Mouse (Mus musculus) stomach, postnatal 0 days (tissue): ENCODE results near the gene Gabrb1. TPM values are rescaled to one million over a fixed set of nuclear protein-coding genes. Genes with fewer than 3 reads are reported as not detected.

Source experiments
- ATAC-seq: fragments of 200-750 bp; cut with Nextera tagmentation; 2 replicates; pipeline ENCODE4 v1.8.0; 2017; ENCODE audit not compliant: low FRiP score, low TSS enrichment
- DNase-seq: peaks from one replicate; pipeline ENCODE4 v3.0.0-alpha.2; 2016; ENCODE audit warnings: low spot score
- H3K27ac ChIP-seq: fragments of 300-500 bp; sonication (generic); replicated peaks from 2 replicates; pipeline ENCODE4 v1.5.1; 2014; ENCODE audit warnings: mild to moderate bottlenecking, control low read depth
- H3K27me3 ChIP-seq: fragments of 300-500 bp; sonication (generic); 2 replicates; pipeline ENCODE4 v1.6.1; 2014; ENCODE audit warnings: low read length; ENCODE audit not compliant: control insufficient read depth, insufficient read depth
- H3K36me3 ChIP-seq: fragments of 300-500 bp; sonication (generic); 2 replicates; pipeline ENCODE4 v1.6.1; 2014; ENCODE audit warnings: low read length, mixed read lengths; ENCODE audit not compliant: control insufficient read depth, insufficient read depth
- H3K4me1 ChIP-seq: fragments of 300-500 bp; sonication (generic); replicated peaks from 2 replicates; pipeline ENCODE4 v1.6.1; 2014; ENCODE audit warnings: antibody characterized with exemption; ENCODE audit not compliant: control insufficient read depth, insufficient read depth
- H3K4me2 ChIP-seq: fragments of 300-500 bp; sonication (generic); replicated peaks from 2 replicates; pipeline ENCODE4 v1.6.1; 2014; ENCODE audit warnings: low read depth, mild to moderate bottlenecking, control low read depth, moderate library complexity
- H3K4me3 ChIP-seq: fragments of 300-500 bp; sonication (generic); 2 replicates; pipeline ENCODE4 v1.5.1; 2014; ENCODE audit warnings: low read depth, low read length, control low read depth
- H3K9ac ChIP-seq: fragments of 300-500 bp; sonication (generic); 2 replicates; pipeline ENCODE4 v1.6.1; 2014; ENCODE audit warnings: mild to moderate bottlenecking, low read length, control low read depth, mixed read lengths
- H3K9me3 ChIP-seq: fragments of 300-500 bp; sonication (generic); 2 replicates; pipeline ENCODE4 v1.6.1; 2016; ENCODE audit warnings: low read length; ENCODE audit not compliant: control insufficient read depth
- CTCF ChIP-seq: IDR thresholded peaks from 2 replicates; pipeline ENCODE4 v1.5.1; 2016; ENCODE audit warnings: antibody characterized with exemption, low read depth, mild to moderate bottlenecking, moderate library complexity
- EP300 ChIP-seq: optimal IDR thresholded peaks from 2 replicates; pipeline ENCODE3; 2016; ENCODE audit warnings: antibody characterized with exemption
- whole genome bisulfite sequencing: fragments of 180-500 bp; shearing (Covaris S2); extraction: QIAGEN DNeasy Blood & Tissue Kit; methylation state at CpG from one replicate; pipeline ENCODE4 v1.1.7; 2014; 5-methylcytosine and 5-hydroxymethylcytosine counted together
- polyA plus RNA-seq: library from polyadenylated mRNA; unstranded; fragments of >200 nt; fragmentation: Nextera tagmentation; extraction: Ambion mirVana; gene quantifications from 2 replicates; pipeline ENCODE4 v1.2.1, GENCODE M21; 2015

The Gabrb1 gene
- 0.10 and 0.11 TPM in 2 replicates for polyA plus RNA-seq

GRCm38 (mm10) chr5:71657482-71658114 is at the start of gene Gabrb1:
TSS of gene Gabrb1 (plus strand) at chr5:71658113.
- no peaks in the 10 kb centered on the region; the same call in 1 of the 2 replicates for H3K27me3 ChIP-seq

GRCm38 (mm10) chr5:71608735-71609134 is 49.2 kb upstream of the Gabrb1 start:
- Histone ChIP-seq H3K36me3 (no peaks in the 10 kb centered on the region), H3K9ac (no peak overlapping the region), H3K27me3 (no peaks in the 10 kb centered on the region), H3K4me3 (no peak overlapping the region), H3K4me2 (no peak overlapping the region), H3K4me1 (no peaks in the 10 kb centered on the region), H3K9me3 (no peaks in the 10 kb centered on the region), H3K27ac (no peak overlapping the region)
- TF ChIP-seq EP300 = no peak
- TF ChIP-seq CTCF = no peak
- ATAC-seq (no peak), DNase-seq (no peak)
- WGBS = 76% methylated on average over 1 of the region's 1 CpGs

More at GRCm38 (mm10) chr5:71657482-71658114, at the start of gene Gabrb1:
- H3K9me3 ChIP-seq = no peaks in the 10 kb centered on the region
- H3K4me2 ChIP-seq = peak within 1 kb of the TSS; percentile 86
- no peaks in the 10 kb centered on the region for H3K36me3 ChIP-seq
- H3K27ac ChIP-seq = no peak within 1 kb of the TSS
- TF ChIP-seq CTCF = no peak
- no peak for TF ChIP-seq EP300
- DNase-seq = peak; percentile 42
- under 1% methylated on average over 47 of the region's 49 CpGs for WGBS
- H3K4me1 ChIP-seq = peaks cover 7% of the 10 kb centered on the region; the same call in 1 of the 2 replicates
- H3K9ac ChIP-seq = peak within 1 kb of the TSS; percentile 27; the same call in 1 of the 2 replicates
- ATAC-seq = peak; percentile 79
- peak within 1 kb of the TSS; percentile 45 for H3K4me3 ChIP-seq

GRCm38 (mm10) chr5:71614311-71614710 is 43.6 kb upstream of the Gabrb1 start:
- WGBS = 98% methylated on average over 1 of the region's 1 CpGs
- Histone ChIP-seq H3K27ac (no peak overlapping the region), H3K36me3 (no peaks in the 10 kb centered on the region), H3K27me3 (no peaks in the 10 kb centered on the region), H3K4me2 (no peak overlapping the region), H3K9me3 (no peaks in the 10 kb centered on the region), H3K4me1 (no peaks in the 10 kb centered on the region), H3K4me3 (no peak overlapping the region), H3K9ac (no peak overlapping the region)
- no peak for ATAC-seq
- TF ChIP-seq EP300 = no peak
- no peak for TF ChIP-seq CTCF
- no peak for DNase-seq

DNA sequence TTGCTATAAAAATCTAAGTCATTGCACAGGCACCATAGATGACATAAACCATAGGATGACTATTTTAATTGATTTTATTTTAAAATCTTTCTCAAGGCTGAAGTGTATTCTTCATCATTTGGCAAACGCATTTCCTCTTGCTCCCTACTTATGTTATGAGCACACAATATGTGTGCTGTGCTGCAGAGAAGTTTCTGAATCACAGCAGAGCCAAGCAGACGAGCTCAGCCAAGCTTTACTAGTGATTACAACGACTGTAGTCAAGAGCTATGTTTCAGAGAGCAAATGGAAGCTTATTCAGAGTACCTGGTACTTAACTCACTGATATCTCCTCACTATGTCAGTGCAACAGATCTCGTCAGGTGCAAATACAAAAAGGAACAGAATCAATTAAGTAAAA is 41.2 kb upstream of the Gabrb1 start:
- DNase-seq (no peak), ATAC-seq (no peak)
- H3K4me3 ChIP-seq = no peak overlapping the region
- no peaks in the 10 kb centered on the region for H3K4me1 ChIP-seq
- H3K9ac ChIP-seq = no peak overlapping the region
- no peak for TF ChIP-seq CTCF
- no peak for TF ChIP-seq EP300
- no peaks in the 10 kb centered on the region for H3K36me3 ChIP-seq
- 52% methylated on average over 4 of the region's 4 CpGs for WGBS
- H3K9me3 ChIP-seq = no peaks in the 10 kb centered on the region
- no peaks in the 10 kb centered on the region for H3K27me3 ChIP-seq
- H3K27ac ChIP-seq = no peak overlapping the region
- no peak overlapping the region for H3K4me2 ChIP-seq

- no peak overlapping the region for H3K4me3 ChIP-seq
Measured at GRCm38 (mm10) chr5:71627820-71628219, 30.1 kb upstream of the Gabrb1 start.

DNA sequence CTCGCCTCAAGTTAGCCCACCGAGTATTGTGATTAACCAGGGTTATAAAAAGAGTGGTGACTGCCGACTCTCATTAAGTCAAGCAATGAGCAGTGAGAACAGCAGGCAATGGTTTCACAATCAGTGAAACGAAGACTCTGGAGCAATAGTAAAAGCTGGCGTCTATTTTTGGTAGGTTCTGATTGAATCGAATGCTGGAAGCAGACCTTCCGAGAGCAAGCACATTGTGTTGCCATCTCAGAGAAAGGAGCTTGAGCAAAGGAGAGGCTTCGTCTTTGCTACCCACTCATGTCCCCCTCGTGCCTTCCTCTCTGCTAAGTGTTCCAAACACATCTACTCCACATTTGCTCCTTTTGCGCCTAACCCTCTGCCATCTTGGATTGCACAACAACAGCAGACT is 18.1 kb upstream of the Gabrb1 start:
- TF ChIP-seq CTCF = no peak
- no peak for TF ChIP-seq EP300
- no peak overlapping the region for H3K27ac ChIP-seq
- H3K27me3 ChIP-seq = no peaks in the 10 kb centered on the region
- no peaks in the 10 kb centered on the region for H3K4me1 ChIP-seq
- no peak overlapping the region for H3K4me2 ChIP-seq
- H3K36me3 ChIP-seq = no peaks in the 10 kb centered on the region
- DNase-seq (no peak), ATAC-seq (no peak)
- H3K4me3 ChIP-seq = no peak overlapping the region
- H3K9ac ChIP-seq = no peak overlapping the region
- H3K9me3 ChIP-seq = no peaks in the 10 kb centered on the region
- WGBS = 86% methylated on average over 10 of the region's 10 CpGs

More at GRCm38 (mm10) chr5:71627820-71628219, 30.1 kb upstream of the Gabrb1 start:
- ATAC-seq = no peak
- 84% methylated on average over 3 of the region's 3 CpGs for WGBS
- H3K4me2 ChIP-seq = no peak overlapping the region
- DNase-seq = no peak
- H3K27ac ChIP-seq = no peak overlapping the region
- no peak overlapping the region for H3K9ac ChIP-seq
- H3K4me1 ChIP-seq = no peaks in the 10 kb centered on the region
- TF ChIP-seq EP300 = no peak
- TF ChIP-seq CTCF = no peak
- H3K36me3 ChIP-seq = no peaks in the 10 kb centered on the region
- no peaks in the 10 kb centered on the region for H3K27me3 ChIP-seq
- no peaks in the 10 kb centered on the region for H3K9me3 ChIP-seq
